Mouse (Mus musculus) ES-E14 (cell line): ENCODE data around the gene Efl1. TPM values are rescaled to one million over a fixed set of nuclear protein-coding genes. Genes with fewer than 3 reads are reported as not detected.

Experiments
- DNase-seq: peaks from one replicate; pipeline ENCODE4 v3.0.0-alpha.2; 2013; ENCODE audit warnings: low read depth, low spot score
- H3K27ac ChIP-seq: 2 replicates; pipeline ENCODE4 v1.5.1; 2012; ENCODE audit warnings: low read depth, mild to moderate bottlenecking, low read length, moderate library complexity, mixed read lengths; ENCODE audit not compliant: poor library complexity, insufficient read depth, severe bottlenecking
- H3K36me3 ChIP-seq: 2 replicates; pipeline ENCODE4 v1.6.1; 2012; ENCODE audit warnings: mild to moderate bottlenecking, low read length, moderate library complexity, mixed read lengths; ENCODE audit not compliant: control insufficient read depth, poor library complexity, insufficient read depth, severe bottlenecking
- H3K4me1 ChIP-seq, 2 experiments: fragments of 150-350 bp in 1 of 2; sonication (generic) in 1 of 2; 2 replicates each; pipeline ENCODE4 v1.6.1; 2012; ENCODE audit warnings: low read length in 2 of 2, mild to moderate bottlenecking in 1 of 2, mixed read lengths in 1 of 2; ENCODE audit not compliant: control insufficient read depth in 2 of 2, insufficient read depth in 2 of 2, poor library complexity in 1 of 2
- H3K4me3 ChIP-seq, 2 experiments: fragments of 150-350 bp in 1 of 2; sonication (generic) in 1 of 2; 2 replicates each; pipeline ENCODE4 v1.5.1; 2012; ENCODE audit warnings: low read length in 2 of 2, low read depth in 1 of 2, mild to moderate bottlenecking in 1 of 2, mixed read lengths in 1 of 2; ENCODE audit not compliant: insufficient read depth in 1 of 2, poor library complexity in 1 of 2, severe bottlenecking in 1 of 2
- H3K9ac ChIP-seq: 2 replicates; pipeline ENCODE4 v1.6.1; 2012; ENCODE audit warnings: low read depth, mild to moderate bottlenecking, low read length, mixed read lengths; ENCODE audit not compliant: poor library complexity, insufficient read depth, severe bottlenecking
- H3K9me3 ChIP-seq: fragments of 150-350 bp; sonication (generic); 2 replicates; pipeline ENCODE4 v1.6.1; 2012; ENCODE audit warnings: low read depth, mild to moderate bottlenecking, low read length; ENCODE audit not compliant: control insufficient read depth, insufficient read depth
- CHD2 ChIP-seq: IDR thresholded peaks from 2 replicates; pipeline ENCODE4 v1.6.1; 2014; ENCODE audit warnings: mild to moderate bottlenecking, low read depth, low read length, inconsistent platforms
- HCFC1 ChIP-seq: IDR thresholded peaks from 2 replicates; pipeline ENCODE4 v1.6.1; 2012; ENCODE audit warnings: low read length, inconsistent platforms, borderline replicate concordance; ENCODE audit not compliant: insufficient read depth
- MAFK ChIP-seq: IDR thresholded peaks from 2 replicates; pipeline ENCODE4 v1.6.1; 2014; ENCODE audit warnings: mild to moderate bottlenecking, low read depth, low read length, inconsistent platforms; ENCODE audit not compliant: insufficient read depth
- ZC3H11A ChIP-seq: IDR thresholded peaks from 2 replicates; pipeline ENCODE4 v1.6.1; 2012; ENCODE audit warnings: low read depth, mild to moderate bottlenecking, inconsistent platforms, low read length, borderline replicate concordance
- ZNF384 ChIP-seq: IDR thresholded peaks from 2 replicates; pipeline ENCODE4 v1.6.1; 2012; ENCODE audit warnings: low read depth, low read length, inconsistent platforms
- in situ Hi-C, 2 experiments: fragments of 600-800 bp; cut with MboI; formaldehyde crosslinking; loops; one replicate each; pipeline ENCODE4 v1.15.1; 2025; ENCODE audit warnings: low sequenced_read_pairs in 2 of 2, inconsistent platforms in 1 of 2; ENCODE audit not compliant: unreplicated experiment in 2 of 2
- total RNA-seq: library from RNA; depleted of rRNA; stranded (reverse); fragments of 300-350 nt; gene quantifications from 2 replicates; pipeline ENCODE4 v1.2.3, GENCODE M21; 2012

The Efl1 gene
- total RNA-seq, 1 experiment: 17.0 TPM

DNA sequence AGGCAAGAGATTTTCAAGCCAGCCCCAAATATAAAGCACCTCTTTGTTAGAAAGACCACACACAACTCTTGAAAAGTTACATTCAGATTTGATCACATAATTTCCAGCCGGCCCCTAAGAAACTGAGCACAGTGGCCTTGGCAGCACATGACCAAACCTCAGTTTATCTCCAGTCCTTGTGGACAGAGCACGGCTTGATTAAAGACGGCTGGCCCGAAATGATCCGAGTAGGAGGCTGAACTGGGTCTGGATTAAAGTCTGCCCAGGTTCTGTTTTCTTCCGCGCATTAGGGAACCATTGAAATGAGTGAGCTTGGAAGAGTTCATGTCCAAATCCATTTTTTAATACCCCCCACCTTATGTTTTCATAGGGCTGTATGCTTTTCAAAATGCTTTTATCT is 72.1 kb downstream of the Efl1 start:
- Histone ChIP-seq H3K4me3 (no peak overlapping the region), H3K27ac (no peak overlapping the region), H3K9me3 (no peaks in the 10 kb centered on the region), H3K9ac (no peak overlapping the region), H3K36me3 (no peaks in the 10 kb centered on the region), H3K4me1 (peaks cover 4 to 5% of the 10 kb centered on the region in 2 experiments; a peak in 2 of 4 replicates)
- TF ChIP-seq ZC3H11A (no peak), HCFC1 (no peak), ZNF384 (no peak), CHD2 (no peak), MAFK (no peak)
- no peak for DNase-seq
- in situ Hi-C loops: no loop called here

GRCm38 (mm10) chr7:82720906-82721305 is 72.5 kb downstream of the Efl1 start:
- TF ChIP-seq HCFC1: no peak
- no peak for TF ChIP-seq CHD2
- no peak for TF ChIP-seq ZC3H11A
- no peak for TF ChIP-seq MAFK
- TF ChIP-seq ZNF384: no peak
- in situ Hi-C loops: no loop called here
- Histone ChIP-seq H3K9ac (no peak overlapping the region), H3K27ac (no peak overlapping the region), H3K9me3 (no peaks in the 10 kb centered on the region), H3K4me3 (no peak overlapping the region), H3K4me1 (peaks cover 4 to 7% of the 10 kb centered on the region in 2 experiments; a peak in 2 of 4 replicates), H3K36me3 (no peaks in the 10 kb centered on the region)
- DNase-seq: no peak

DNA sequence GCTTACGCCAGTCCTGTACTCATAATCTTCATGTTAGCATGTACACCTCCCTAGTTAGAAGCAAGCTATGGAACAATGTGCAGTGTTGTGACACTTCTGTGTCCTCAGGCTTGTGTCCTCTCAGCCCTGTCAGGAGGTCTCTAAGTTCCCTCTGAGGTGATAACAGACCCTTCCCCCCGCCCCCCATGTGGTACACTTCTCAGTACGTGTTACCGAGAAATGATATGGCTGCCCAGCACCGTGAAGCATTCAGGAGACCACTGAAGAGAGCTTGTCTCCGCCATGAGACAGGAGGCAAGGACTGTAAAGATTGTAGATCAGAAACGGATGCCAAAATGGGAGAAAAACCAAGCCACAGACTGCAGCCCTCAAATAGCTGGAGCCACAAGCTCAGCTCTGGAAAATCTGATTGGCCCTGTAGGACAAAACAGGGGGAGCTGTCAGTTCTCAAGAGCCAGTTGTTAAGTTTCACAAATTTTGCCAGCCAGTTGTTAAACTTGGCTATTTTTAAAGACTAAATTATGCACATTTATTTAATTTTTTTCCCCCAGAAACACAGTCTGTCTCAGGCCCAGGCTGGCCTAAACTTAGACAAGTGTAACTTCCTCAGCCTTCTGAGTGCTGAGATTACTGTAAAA is 74.2 kb downstream of the Efl1 start:
- Histone ChIP-seq H3K4me1 (peaks cover 4 to 8% of the 10 kb centered on the region in 2 experiments; a peak in 2 of 4 replicates), H3K9ac (no peak overlapping the region), H3K4me3 (no peak overlapping the region), H3K9me3 (no peaks in the 10 kb centered on the region), H3K27ac (no peak overlapping the region), H3K36me3 (no peaks in the 10 kb centered on the region)
- in situ Hi-C loops: no loop called here
- DNase-seq: no peak
- TF ChIP-seq CHD2 (no peak), ZC3H11A (no peak), HCFC1 (no peak), MAFK (no peak), ZNF384 (no peak)

DNA sequence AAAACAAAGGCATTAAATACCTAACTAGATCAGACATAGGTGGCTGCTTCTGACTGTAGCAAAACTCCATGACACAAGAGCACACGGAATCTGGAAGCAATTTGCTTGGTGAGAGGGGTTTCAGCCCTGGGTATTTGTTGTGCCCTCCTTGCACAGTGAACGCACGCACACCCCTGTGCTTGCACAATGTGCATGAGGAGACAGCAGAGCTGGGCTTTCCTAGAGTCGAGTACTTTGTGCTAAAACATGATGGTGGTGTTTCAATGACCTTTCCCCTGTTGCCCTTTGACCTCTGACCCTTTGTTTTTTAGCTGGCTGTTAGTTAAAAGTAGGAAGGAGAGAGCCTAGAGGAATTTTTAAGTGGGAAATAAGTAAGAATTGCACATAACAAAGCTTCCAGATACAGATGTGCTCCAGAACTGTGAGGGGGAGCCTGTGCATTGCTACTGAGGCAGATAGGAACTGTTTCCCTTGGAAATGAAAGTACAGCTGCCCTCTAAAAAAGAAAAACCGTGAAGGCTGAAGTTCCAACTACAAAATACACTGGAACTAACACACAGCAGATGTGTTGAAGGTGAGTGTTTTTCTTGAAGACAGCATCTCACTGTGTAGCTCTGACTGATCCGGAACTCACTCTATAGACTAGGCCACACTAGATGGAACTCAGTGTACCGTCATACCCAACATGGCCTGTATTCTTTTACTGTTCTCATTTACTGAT is 74.9 kb downstream of the Efl1 start:
- no peaks in the 10 kb centered on the region for H3K36me3 ChIP-seq
- no peak overlapping the region for H3K4me3 ChIP-seq
- peaks cover 4 to 8% of the 10 kb centered on the region in 2 experiments; a peak in 2 of 4 replicates for H3K4me1 ChIP-seq
- in situ Hi-C loops: no loop called here
- H3K9me3 ChIP-seq: no peaks in the 10 kb centered on the region
- no peak overlapping the region for H3K9ac ChIP-seq
- TF ChIP-seq MAFK: no peak
- no peak for TF ChIP-seq ZC3H11A
- no peak for TF ChIP-seq CHD2
- TF ChIP-seq ZNF384: no peak
- no peak for TF ChIP-seq HCFC1
- DNase-seq: no peak
- H3K27ac ChIP-seq: no peak overlapping the region
